Mouse (Mus musculus) cerebellum, postnatal 25 days (tissue): ENCODE measurements at regions not wholly inside any gene's neighbourhood (a gene's known extent, or its start where the extent isn't known, plus 50 kb on each side); places are given as distances from the start of the nearest gene placed in this dataset.
"Not testable (repeated sequence)": the region's sequence is repeated elsewhere in the genome, so short reads cannot be mapped to it uniquely, and the experiment has no call there.

Source experiments
- DNase-seq, 2 experiments: peaks; one replicate each; pipeline ENCODE4 v3.0.0; 2021; ENCODE audit warnings: mixed read lengths in 2 of 2

- DNase-seq, result peak; percentile 41 to 69
These were observed 137.8 kb downstream of the B3glct start for GRCm38 (mm10) chr5:149815879-149816278.

GRCm38 (mm10) chr5:149818812-149819211 lies 140.8 kb downstream of the B3glct start:
- no peak for DNase-seq

- DNase-seq, result no peak
These were observed 145.8 kb downstream of the B3glct start for GRCm38 (mm10) chr5:149823821-149824220.

- no peak for DNase-seq
These were observed 149.6 kb downstream of the B3glct start for GRCm38 (mm10) chr5:149827599-149827998.

- DNase-seq, result peak; percentile 81 to 90
These were observed 153.3 kb downstream of the B3glct start for GRCm38 (mm10) chr5:149831122-149831861.

GRCm38 (mm10) chr5:149837379-149837778 lies 159.3 kb downstream of the B3glct start:
- no peak for DNase-seq

GRCm38 (mm10) chr5:149842491-149842890 lies 164.5 kb downstream of the B3glct start:
- DNase-seq, result no peak

GRCm38 (mm10) chr5:149843310-149843709 lies 165.3 kb downstream of the B3glct start:
- DNase-seq, result no peak

- DNase-seq, result no peak
These were observed 167.2 kb downstream of the B3glct start for GRCm38 (mm10) chr5:149845256-149845655.

- DNase-seq, result no peak
These were observed 170.0 kb upstream of the Rxfp2 start for GRCm38 (mm10) chr5:149848465-149848864.

GRCm38 (mm10) chr5:149851011-149851410 lies 167.5 kb upstream of the Rxfp2 start:
- DNase-seq, result peak; percentile 71 to 81

GRCm38 (mm10) chr5:149852516-149852915 lies 166.0 kb upstream of the Rxfp2 start:
- DNase-seq, result no peak

- no peak for DNase-seq
These were observed 162.4 kb upstream of the Rxfp2 start for GRCm38 (mm10) chr5:149856101-149856500.

GRCm38 (mm10) chr5:149857019-149857418 lies 161.5 kb upstream of the Rxfp2 start:
- no peak for DNase-seq

GRCm38 (mm10) chr5:149861489-149861962 lies 156.9 kb upstream of the Rxfp2 start:
- DNase-seq, result peak; percentile 26 to 63

GRCm38 (mm10) chr5:149867926-149868325 lies 150.5 kb upstream of the Rxfp2 start:
- no peak for DNase-seq

GRCm38 (mm10) chr5:149869441-149869840 lies 149.0 kb upstream of the Rxfp2 start:
- DNase-seq, result no peak

- no peak for DNase-seq
These were observed 147.9 kb upstream of the Rxfp2 start for GRCm38 (mm10) chr5:149870596-149870995.

GRCm38 (mm10) chr5:149871521-149871920 lies 147.0 kb upstream of the Rxfp2 start:
- DNase-seq, result no peak

- no peak for DNase-seq
These were observed 144.9 kb upstream of the Rxfp2 start for GRCm38 (mm10) chr5:149873482-149874002.

- DNase-seq, result no peak
These were observed 144.1 kb upstream of the Rxfp2 start for GRCm38 (mm10) chr5:149874342-149874741.

GRCm38 (mm10) chr5:149892453-149892852 lies 126.0 kb upstream of the Rxfp2 start:
- not testable (repeated sequence) for DNase-seq

GRCm38 (mm10) chr5:149906927-149907326 lies 111.5 kb upstream of the Rxfp2 start:
- no peak for DNase-seq

GRCm38 (mm10) chr5:149908376-149909078 lies 109.9 kb upstream of the Rxfp2 start:
- peak; percentile 7 to 11 for DNase-seq
